ENCODE assay signal across 9 mouse cellular contexts in genomic region chr9:122084175-122084574, GRCm38 (mm10). TPM values are rescaled to one million over a fixed set of nuclear protein-coding genes. Genes with fewer than 3 reads are reported as not detected.
DNase-seq lines count a peak whose midpoint lies in the region; ATAC-seq and TF ChIP-seq lines count a peak whose summit lies in the region.
"Had no signal": no experiment of that assay in that cellular context is flagged by ENCODE, and none has a peak within 500 bp of the region (broad histone marks: within the 10 kb centered on the region; RNA-seq: fewer than 3 reads in every experiment).

No protein-coding gene starts in this region.

- H3K27ac ChIP-seq in gastrocnemius, adult 2 months: peak overlapping the region; percentile 85
- H3K27ac ChIP-seq in intestine, postnatal 0 days (ENCODE audit: low read depth, low read length): 0 out of 2 replicates have a peak overlapping the region, but pooled peaks have one; percentile 15
- H3K27ac ChIP-seq: liver, embryonic 15.5 days had no signal

- H3K9me3 ChIP-seq in intestine, postnatal 0 days (ENCODE audit: control insufficient read depth): no peaks in the 10 kb centered on the region
- H3K9me3 ChIP-seq: liver, embryonic 15.5 days had no signal

- intact Hi-C loops in gastrocnemius, adult 2 months (cut with DNase I): loop anchor here (2.0 kb wide), 2 partner anchors 19 to 25 kb away; no protein-coding TSS in a partner anchor

- no peaks in the 10 kb centered on the region for H3K4me1 ChIP-seq in intestine, postnatal 0 days (replicated peaks; ENCODE audit: control insufficient read depth, insufficient read depth, low read length)

- no peak overlapping the region for H3K9ac ChIP-seq in intestine, postnatal 0 days (ENCODE audit: low read depth, low read length)
- H3K9ac ChIP-seq: liver, embryonic 15.5 days had no signal

- ATAC-seq in intestine, postnatal 0 days: no peak

- no peak overlapping the region for H3K4me3 ChIP-seq in gastrocnemius, adult 2 months
- no peak overlapping the region for H3K4me3 ChIP-seq in intestine, postnatal 0 days (ENCODE audit: low read depth, low read length)
- H3K4me3 ChIP-seq: liver, embryonic 15.5 days had no signal

- TF ChIP-seq CTCF in gastrocnemius, adult 2 months (IDR thresholded peaks at IDR 0.05): no peak
- TF ChIP-seq CTCF in intestine, postnatal 0 days (IDR thresholded peaks at IDR 0.05; ENCODE audit: low read depth): no peak

- H3K4me2 ChIP-seq in intestine, postnatal 0 days (replicated peaks; ENCODE audit: low read depth): no peak overlapping the region
- H3K4me2 ChIP-seq: liver, embryonic 15.5 days had no signal

- H3K27me3 ChIP-seq in intestine, postnatal 0 days (replicated peaks; ENCODE audit: control insufficient read depth, insufficient read depth, low read length): no peaks in the 10 kb centered on the region
- H3K27me3 ChIP-seq: liver, embryonic 15.5 days had no signal

- no peaks in the 10 kb centered on the region for H3K36me3 ChIP-seq in intestine, postnatal 0 days (ENCODE audit: control insufficient read depth, insufficient read depth)
- H3K36me3 ChIP-seq: liver, embryonic 15.5 days had no signal

- 19% methylated on average over 4 of the region's 4 CpGs for WGBS in intestine, postnatal 0 days

- peak; percentile 50 for DNase-seq in gastrocnemius, adult 18-20 months (ENCODE audit: low spot score)
- no peak for DNase-seq in gastrocnemius, postnatal 4 days (ENCODE audit: low spot score in 2 of 2)
- peak; percentile 51 for DNase-seq in gastrocnemius, adult 2 months
- peak; percentile 92 for DNase-seq in lung, postnatal 36 days
- DNase-seq in thymus, postnatal 4 days: no peak
- no peak for DNase-seq in cerebellum, adult 11-12 months
- DNase-seq in cerebellum, postnatal 10 days: no peak

RNA-seq across cellular contexts. Expression of gene Snrk, which starts 32.9 kb away (rescaled TPM):
- total RNA-seq in gastrocnemius, adult 18-20 months (2021): 10 to 100 TPM; 45.3 to 58.3 TPM
- 10 to 100 TPM; 59.3 to 60.6 TPM for total RNA-seq in gastrocnemius, postnatal 4 days (2021)
- total RNA-seq in gastrocnemius, adult 2 months (2021): 10 to 100 TPM; 55.2 to 80.0 TPM
- polyA plus RNA-seq in intestine, postnatal 0 days (2015; fragmentation: Nextera tagmentation; extraction: Ambion mirVana): 35.4 and 35.6 TPM in 2 replicates

Comparison
In these comparisons a context has a peak if more than half of its experiments do, and no peak if none do; other contexts are left out.
1. DNase-seq: peak in gastrocnemius, adult 18-20 months (single experiment), gastrocnemius, adult 2 months (single experiment) and lung, postnatal 36 days (single experiment); none in gastrocnemius, postnatal 4 days (0 of 2), thymus, postnatal 4 days (single experiment), cerebellum, adult 11-12 months (single experiment) and cerebellum, postnatal 10 days (0 of 2).